Mouse (Mus musculus): ENCODE measurements at regions not wholly inside any gene's neighbourhood (a gene's known extent, or its start where the extent isn't known, plus 50 kb on each side); places are given as distances from the start of the nearest gene placed in this dataset.

- DNase-seq (ENCODE audit: low read depth, low spot score) = no peak
- no peak for TF ChIP-seq ZKSCAN1 (IDR thresholded peaks at IDR 0.05; ENCODE audit: low read depth, low read length)
- TF ChIP-seq MAFK (IDR thresholded peaks at IDR 0.05; ENCODE audit: borderline replicate concordance, low read depth, low read length) = no peak
- TF ChIP-seq POLR2AphosphoS5 (IDR thresholded peaks at IDR 0.05; ENCODE audit: borderline replicate concordance, low read depth, low read length) = no peak
- no peak for TF ChIP-seq E2F4 (IDR thresholded peaks at IDR 0.05; ENCODE audit: borderline replicate concordance, low read depth, low read length)
- no peak for TF ChIP-seq MAZ (IDR thresholded peaks at IDR 0.05; ENCODE audit: low read depth, low read length)
- TF ChIP-seq CHD1 (IDR thresholded peaks at IDR 0.05; ENCODE audit: low read depth, low read length) = no peak
- no peak for TF ChIP-seq HCFC1 (IDR thresholded peaks at IDR 0.05; ENCODE audit: low read depth, low read length)
- TF ChIP-seq MXI1 (IDR thresholded peaks at IDR 0.05; ENCODE audit: low read depth, low read length) = no peak
- TF ChIP-seq USF2 (IDR thresholded peaks at IDR 0.05; ENCODE audit: borderline replicate concordance in 1 of 2, insufficient read depth in 1 of 2, low read depth in 1 of 2, low read length in 2 of 2) = no peak
- H3K4me1 ChIP-seq (ENCODE audit: control insufficient read depth in 1 of 2, insufficient read depth in 2 of 2, low read length in 2 of 2) = no peaks in the 10 kb centered on the region
- no peak overlapping the region for H3K27ac ChIP-seq (ENCODE audit: control insufficient read depth, low read depth, low read length)
- no peaks in the 10 kb centered on the region for H3K9me3 ChIP-seq (replicated peaks; ENCODE audit: insufficient read depth, low read length)
- H3K4me3 ChIP-seq (ENCODE audit: control insufficient read depth in 1 of 2, insufficient read depth in 1 of 2, low read depth in 2 of 2, low read length in 2 of 2) = no peak overlapping the region
- no peaks in the 10 kb centered on the region for H3K79me2 ChIP-seq (ENCODE audit: control insufficient read depth, insufficient read depth, low read length, poor library complexity)
- no peak overlapping the region for H3K9ac ChIP-seq (ENCODE audit: control insufficient read depth, low read depth, low read length, poor library complexity, severe bottlenecking)
- no peaks in the 10 kb centered on the region for H3K36me3 ChIP-seq (ENCODE audit: control insufficient read depth in 1 of 2, insufficient read depth in 2 of 2, low read length in 2 of 2)
- no peaks in the 10 kb centered on the region for H3K27me3 ChIP-seq (ENCODE audit: control insufficient read depth in 1 of 2, insufficient read depth in 2 of 2, low read length in 2 of 2)
These were observed 212.2 kb upstream of the A230072I06Rik start for GRCm38 (mm10) chr8:12066454-12066853.

- Histone ChIP-seq H3K27me3 (ENCODE audit: control insufficient read depth in 1 of 2, insufficient read depth in 2 of 2, low read length in 2 of 2) (no peaks in the 10 kb centered on the region), H3K4me1 (ENCODE audit: control insufficient read depth in 1 of 2, insufficient read depth in 2 of 2, low read length in 2 of 2) (no peaks in the 10 kb centered on the region), H3K36me3 (ENCODE audit: control insufficient read depth in 1 of 2, insufficient read depth in 2 of 2, low read length in 2 of 2) (no peaks in the 10 kb centered on the region), H3K27ac (ENCODE audit: control insufficient read depth, low read depth, low read length) (no peak overlapping the region), H3K79me2 (ENCODE audit: control insufficient read depth, insufficient read depth, low read length, poor library complexity) (no peaks in the 10 kb centered on the region), H3K9ac (ENCODE audit: control insufficient read depth, low read depth, low read length, poor library complexity, severe bottlenecking) (no peak overlapping the region), H3K4me3 (ENCODE audit: control insufficient read depth in 1 of 2, insufficient read depth in 1 of 2, low read depth in 2 of 2, low read length in 2 of 2) (no peak overlapping the region), H3K9me3 (replicated peaks; ENCODE audit: insufficient read depth, low read length) (no peaks in the 10 kb centered on the region)
- TF ChIP-seq HCFC1 (IDR thresholded peaks at IDR 0.05; ENCODE audit: low read depth, low read length) = no peak
- TF ChIP-seq GABPA (IDR thresholded peaks at IDR 0.05; ENCODE audit: low read depth, low read length) = no peak
- no peak for TF ChIP-seq MYB (IDR thresholded peaks at IDR 0.05; ENCODE audit: low read depth, low read length)
- no peak for TF ChIP-seq TAL1 (IDR thresholded peaks at IDR 0.05; ENCODE audit: low read length)
- TF ChIP-seq KAT2A (conservative IDR thresholded peaks at IDR 0.05; ENCODE audit: low read depth, low read length) = no peak
- no peak for TF ChIP-seq SIN3A (IDR thresholded peaks at IDR 0.05; ENCODE audit: low read length)
- TF ChIP-seq TCF12 (IDR thresholded peaks at IDR 0.05; ENCODE audit: low read depth, low read length) = no peak
- TF ChIP-seq MEF2A (IDR thresholded peaks at IDR 0.05; ENCODE audit: extremely low read depth, insufficient replicate concordance, low read depth, low read length, poor library complexity, severe bottlenecking) = no peak
- TF ChIP-seq POLR2A (IDR thresholded peaks at IDR 0.05; ENCODE audit: control insufficient read depth in 1 of 2, insufficient read depth in 1 of 2, low read depth in 1 of 2, low read length in 2 of 2, poor library complexity in 1 of 2) = no peak
- TF ChIP-seq ZMIZ1 (IDR thresholded peaks at IDR 0.05; ENCODE audit: low read depth, low read length) = no peak
- no peak for TF ChIP-seq RAD21 (IDR thresholded peaks at IDR 0.05; ENCODE audit: low read depth, low read length)
- no peak for TF ChIP-seq CTCF (IDR thresholded peaks at IDR 0.05 in 2 of 3, conservative IDR thresholded peaks at IDR 0.05 in 1 of 3; ENCODE audit: control insufficient read depth in 1 of 3, insufficient read depth in 1 of 3, low read depth in 2 of 3, low read length in 3 of 3, poor library complexity in 1 of 3, severe bottlenecking in 1 of 3)
- no peak for TF ChIP-seq EP300 (IDR thresholded peaks at IDR 0.05; ENCODE audit: low read depth in 1 of 2, low read length in 2 of 2)
- TF ChIP-seq SMC3 (IDR thresholded peaks at IDR 0.05; ENCODE audit: low read depth, low read length) = no peak
- TF ChIP-seq MYC (IDR thresholded peaks at IDR 0.05; ENCODE audit: low read depth, low read length) = no peak
- no peak for TF ChIP-seq ETS1 (IDR thresholded peaks at IDR 0.05; ENCODE audit: low read depth, low read length)
- TF ChIP-seq E2F4 (IDR thresholded peaks at IDR 0.05; ENCODE audit: borderline replicate concordance, low read depth, low read length) = no peak
- DNase-seq (ENCODE audit: low read depth, low spot score) = no peak
These were observed 205.2 kb upstream of the A230072I06Rik start for GRCm38 (mm10) chr8:12073311-12073999.

All from MEL (cell line).